Mouse (Mus musculus) CD4-positive, CD25-positive, alpha-beta regulatory T cell (primary cell): Measurements from ENCODE around the gene Vmn1r119. TPM values are rescaled to one million over a fixed set of nuclear protein-coding genes. Genes with fewer than 3 reads are reported as not detected.

Experiments used
- polyA plus RNA-seq: library from polyadenylated mRNA; unstranded; fragments of 100-300 nt; shearing (Covaris generic); gene quantifications from one replicate; pipeline ENCODE4 v1.2.1, GENCODE M21; 2017

Gene Vmn1r119
- polyA plus RNA-seq: not detected

DNA sequence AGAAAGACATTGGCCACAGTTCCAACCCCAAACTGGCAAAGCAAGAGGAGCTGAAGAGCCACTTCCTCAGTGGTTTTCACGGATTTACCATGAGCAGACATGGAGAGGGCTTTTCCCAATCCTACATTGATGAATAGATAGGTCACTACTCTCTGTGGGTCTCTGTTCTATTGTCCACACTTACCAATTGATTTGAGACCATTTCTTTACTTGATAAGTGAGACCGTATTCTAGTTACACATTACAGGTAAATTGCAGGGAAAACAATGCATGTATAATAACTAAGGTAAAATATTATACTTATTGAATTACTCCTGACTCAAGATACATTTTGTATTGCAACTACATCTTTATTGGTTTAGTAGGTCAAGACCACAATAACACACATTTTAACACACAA lies at the start of gene Vmn1r119:
Vmn1r119 (minus strand) TSS at position 101 of the 400 bp plus-strand sequence.

GRCm38 (mm10) chr7:21053684-21054083 lies 41.4 kb upstream of the Vmn1r119 start, which contains the start of gene Vmn1r120:
Gene Vmn1r120, minus strand, starts transcription at chr7:21053784.

Other genes with a start within 250 kb of the Vmn1r119 start
- gene Vmn1r112, start 241.3 kb downstream of the Vmn1r119 start, polyA plus RNA-seq: not detected
- gene Vmn1r113, start 225.2 kb downstream of the Vmn1r119 start, polyA plus RNA-seq: not detected
- gene Vmn1r114, start 200.3 kb downstream of the Vmn1r119 start, polyA plus RNA-seq: not detected
- not detected for gene Vmn1r115, start 167.5 kb downstream of the Vmn1r119 start, polyA plus RNA-seq
- gene Vmn1r116, start 140.2 kb downstream of the Vmn1r119 start, polyA plus RNA-seq: not detected
- not detected for gene Vmn1r117, start 128.3 kb downstream of the Vmn1r119 start, polyA plus RNA-seq
- gene Vmn1r118, start 100.1 kb downstream of the Vmn1r119 start, polyA plus RNA-seq: not detected
- not detected for gene Vmn1r120, start 41.3 kb upstream of the Vmn1r119 start, polyA plus RNA-seq
- not detected for gene Vmn1r121, start 86.1 kb upstream of the Vmn1r119 start, polyA plus RNA-seq
- not detected for gene Vmn1r122, start 121.7 kb upstream of the Vmn1r119 start, polyA plus RNA-seq
- gene Vmn1r123, start 149.7 kb upstream of the Vmn1r119 start, polyA plus RNA-seq: not detected
- not detected for gene Gm5157, start 178.0 kb upstream of the Vmn1r119 start, polyA plus RNA-seq
- gene Vmn1r124, start 248.2 kb upstream of the Vmn1r119 start, polyA plus RNA-seq: not detected